Mouse (Mus musculus): ENCODE measurements at regions not wholly inside any gene's neighbourhood (a gene's known extent, or its start where the extent isn't known, plus 50 kb on each side); places are given as distances from the start of the nearest gene placed in this dataset.
A peak's percentile ranks its signal among the peaks of the same experiment; 100 is the strongest.

- no peak for TF ChIP-seq POLR2A (IDR thresholded peaks at IDR 0.05; ENCODE audit: insufficient read depth, low read length)
- TF ChIP-seq CTCF (IDR thresholded peaks at IDR 0.05; ENCODE audit: low read depth, low read length) = peak; percentile 24
Observed at GRCm38 (mm10) chr13:38290287-38290941, 54.5 kb upstream of the Bmp6 start.

Data from ES-Bruce4 (cell line).